Mouse (Mus musculus): ENCODE results near the gene Hira. TPM values are rescaled to one million over a fixed set of nuclear protein-coding genes. Genes with fewer than 3 reads are reported as not detected.
"Not testable (repeated sequence)": the region's sequence is repeated elsewhere in the genome, so short reads cannot be mapped to it uniquely, and the experiment has no call there.

Hira gene
- 0.95 and 1.0 TPM in 2 replicates for polyA plus RNA-seq (2012)

- Histone ChIP-seq H3K27me3 (ENCODE audit: control insufficient read depth) (no peaks in the 10 kb centered on the region), H3K36me3 (ENCODE audit: control insufficient read depth) (peaks cover 64% of the 10 kb centered on the region), H3K4me1 (ENCODE audit: control insufficient read depth) (peaks cover 53% of the 10 kb centered on the region), H3K4me3 (replicated peaks) (peak within 1 kb of the TSS; percentile 99), H3K9me3 (ENCODE audit: control insufficient read depth, low read length) (no peaks in the 10 kb centered on the region)
- no peak for TF ChIP-seq TAL1 (IDR thresholded peaks at IDR 0.05; ENCODE audit: low read length)
- TF ChIP-seq GATA1 (IDR thresholded peaks at IDR 0.05; ENCODE audit: low read length): no peak
Observed at GRCm38 (mm10) chr16:18876442-18877308, at the start of gene Hira, which contains the start of gene Mrpl40. Gene Hira, plus strand, starts transcription at chr16:18877037. Gene Mrpl40, minus strand, starts transcription at chr16:18876862.

GRCm38 (mm10) chr16:18828630-18829029 is 48.2 kb upstream of the Hira start:
- Histone ChIP-seq H3K9me3 (ENCODE audit: control insufficient read depth, low read length) (no peaks in the 10 kb centered on the region), H3K4me1 (ENCODE audit: control insufficient read depth) (no peaks in the 10 kb centered on the region), H3K36me3 (ENCODE audit: control insufficient read depth) (peaks cover 100% of the 10 kb centered on the region), H3K27me3 (ENCODE audit: control insufficient read depth) (no peaks in the 10 kb centered on the region), H3K4me3 (replicated peaks) (no peak overlapping the region)
- TF ChIP-seq TAL1 (IDR thresholded peaks at IDR 0.05; ENCODE audit: low read length) (no peak), GATA1 (IDR thresholded peaks at IDR 0.05; ENCODE audit: low read length) (no peak)

GRCm38 (mm10) chr16:18829102-18829501 is 47.7 kb upstream of the Hira start:
- Histone ChIP-seq H3K36me3 (ENCODE audit: control insufficient read depth) (peaks cover 100% of the 10 kb centered on the region), H3K4me3 (replicated peaks) (no peak overlapping the region), H3K27me3 (ENCODE audit: control insufficient read depth) (no peaks in the 10 kb centered on the region), H3K9me3 (ENCODE audit: control insufficient read depth, low read length) (no peaks in the 10 kb centered on the region), H3K4me1 (ENCODE audit: control insufficient read depth) (no peaks in the 10 kb centered on the region)
- TF ChIP-seq GATA1 (IDR thresholded peaks at IDR 0.05; ENCODE audit: low read length) (no peak), TAL1 (IDR thresholded peaks at IDR 0.05; ENCODE audit: low read length) (no peak)

- Histone ChIP-seq H3K36me3 (ENCODE audit: control insufficient read depth) (peaks cover 79% of the 10 kb centered on the region), H3K4me3 (replicated peaks) (no peak overlapping the region)
Observed at GRCm38 (mm10) chr16:18833486-18833885, 43.4 kb upstream of the Hira start.

GRCm38 (mm10) chr16:18836073-18836467 is 40.8 kb upstream of the Hira start:
- Histone ChIP-seq H3K9me3 (ENCODE audit: control insufficient read depth, low read length) (no peaks in the 10 kb centered on the region), H3K27me3 (ENCODE audit: control insufficient read depth) (no peaks in the 10 kb centered on the region), H3K4me1 (ENCODE audit: control insufficient read depth) (peaks cover 20% of the 10 kb centered on the region), H3K36me3 (ENCODE audit: control insufficient read depth) (peaks cover 66% of the 10 kb centered on the region), H3K4me3 (replicated peaks) (peak overlapping the region; percentile 89)
- no peak for TF ChIP-seq TAL1 (IDR thresholded peaks at IDR 0.05; ENCODE audit: low read length)
- TF ChIP-seq GATA1 (IDR thresholded peaks at IDR 0.05; ENCODE audit: low read length): no peak

More at GRCm38 (mm10) chr16:18833486-18833885, 43.4 kb upstream of the Hira start:
- no peak for TF ChIP-seq GATA1 (IDR thresholded peaks at IDR 0.05; ENCODE audit: low read length)
- TF ChIP-seq TAL1 (IDR thresholded peaks at IDR 0.05; ENCODE audit: low read length): no peak
- H3K27me3 ChIP-seq (ENCODE audit: control insufficient read depth): no peaks in the 10 kb centered on the region
- no peaks in the 10 kb centered on the region for H3K9me3 ChIP-seq (ENCODE audit: control insufficient read depth, low read length)
- H3K4me1 ChIP-seq (ENCODE audit: control insufficient read depth): peaks cover 20% of the 10 kb centered on the region

- Histone ChIP-seq H3K36me3 (ENCODE audit: control insufficient read depth) (peaks cover 63% of the 10 kb centered on the region), H3K4me1 (ENCODE audit: control insufficient read depth) (peaks cover 20% of the 10 kb centered on the region), H3K4me3 (replicated peaks) (peak within 1 kb of the TSS; percentile 89), H3K27me3 (ENCODE audit: control insufficient read depth) (no peaks in the 10 kb centered on the region), H3K9me3 (ENCODE audit: control insufficient read depth, low read length) (no peaks in the 10 kb centered on the region)
- TF ChIP-seq GATA1 (IDR thresholded peaks at IDR 0.05; ENCODE audit: low read length) (no peak), TAL1 (IDR thresholded peaks at IDR 0.05; ENCODE audit: low read length) (no peak)
Observed at GRCm38 (mm10) chr16:18836468-18837208, 40.2 kb upstream of the Hira start, which contains the start of the genes 2510002D24Rik and Gm28539. Gene 2510002D24Rik, plus strand, starts transcription at chr16:18836578. Gene Gm28539, plus strand, starts transcription at chr16:18836584.

- Histone ChIP-seq H3K36me3 (ENCODE audit: control insufficient read depth) (peaks cover 46% of the 10 kb centered on the region), H3K4me1 (ENCODE audit: control insufficient read depth) (peaks cover 20% of the 10 kb centered on the region)
- TF ChIP-seq GATA1 (IDR thresholded peaks at IDR 0.05; ENCODE audit: low read length) (no peak), TAL1 (IDR thresholded peaks at IDR 0.05; ENCODE audit: low read length) (no peak)
Observed at GRCm38 (mm10) chr16:18838346-18838745, 38.5 kb upstream of the Hira start.

GRCm38 (mm10) chr16:18846301-18846820 is 30.5 kb upstream of the Hira start:
- TF ChIP-seq TAL1 (IDR thresholded peaks at IDR 0.05; ENCODE audit: low read length) (no peak), GATA1 (IDR thresholded peaks at IDR 0.05; ENCODE audit: low read length) (no peak)
- H3K4me1 ChIP-seq (ENCODE audit: control insufficient read depth): no peaks in the 10 kb centered on the region
- peaks cover 1% of the 10 kb centered on the region for H3K36me3 ChIP-seq (ENCODE audit: control insufficient read depth)
- no peak overlapping the region for H3K4me3 ChIP-seq (replicated peaks)
- H3K27me3 ChIP-seq (ENCODE audit: control insufficient read depth): no peaks in the 10 kb centered on the region
- 0 out of 2 replicates have a peak, but pooled peaks cover 3% of the 10 kb centered on the region for H3K9me3 ChIP-seq (ENCODE audit: control insufficient read depth, low read length)

More at GRCm38 (mm10) chr16:18838346-18838745, 38.5 kb upstream of the Hira start:
- no peak overlapping the region for H3K4me3 ChIP-seq (replicated peaks)
- no peaks in the 10 kb centered on the region for H3K9me3 ChIP-seq (ENCODE audit: control insufficient read depth, low read length)
- H3K27me3 ChIP-seq (ENCODE audit: control insufficient read depth): no peaks in the 10 kb centered on the region

GRCm38 (mm10) chr16:18849521-18850190 is 27.2 kb upstream of the Hira start:
- not testable (repeated sequence) for H3K4me3 ChIP-seq (replicated peaks)

More at GRCm38 (mm10) chr16:18849521-18850190, 27.2 kb upstream of the Hira start:
- not testable (repeated sequence) for H3K4me1 ChIP-seq (ENCODE audit: control insufficient read depth); H3K27me3 ChIP-seq (ENCODE audit: control insufficient read depth); H3K9me3 ChIP-seq (ENCODE audit: control insufficient read depth, low read length); H3K36me3 ChIP-seq (ENCODE audit: control insufficient read depth)

All from erythroblast, embryonic 14.5 days (primary cell).